Mouse (Mus musculus) C2C12 (cell line): Measurements from ENCODE around the gene Stbd1. TPM values are rescaled to one million over a fixed set of nuclear protein-coding genes. Genes with fewer than 3 reads are reported as not detected.

Experiments
- H3K27me3 ChIP-seq: one replicate; pipeline ENCODE4 v1.6.1; 2011; ENCODE audit not compliant: control insufficient read depth, insufficient read depth, insufficient read length
- H3K36me3 ChIP-seq: one replicate; pipeline ENCODE4 v1.6.1; 2011; ENCODE audit not compliant: control insufficient read depth, insufficient read depth
- H3K4me3 ChIP-seq: one replicate; pipeline ENCODE4 v1.5.1; 2011; ENCODE audit warnings: mild to moderate bottlenecking, control low read depth; ENCODE audit not compliant: poor library complexity, insufficient read depth, severe bottlenecking
- H3K79me2 ChIP-seq: one replicate; pipeline ENCODE4 v1.6.1; 2011; ENCODE audit not compliant: control insufficient read depth, insufficient read depth
- H3K79me3 ChIP-seq: one replicate; pipeline ENCODE4 v1.6.1; 2011; ENCODE audit warnings: low read depth, control low read depth
- H3ac ChIP-seq: one replicate; pipeline ENCODE3; 2011; ENCODE audit warnings: low read depth; ENCODE audit not compliant: control insufficient read depth, insufficient read length
- CEBPB ChIP-seq: IDR thresholded peaks from one replicate; pipeline ENCODE4 v1.6.1; 2011; ENCODE audit warnings: low read depth, mild to moderate bottlenecking, control low read depth, moderate library complexity
- CTCF ChIP-seq: IDR thresholded peaks from one replicate; pipeline ENCODE4 v1.5.1; 2011; ENCODE audit not compliant: control insufficient read depth, insufficient read depth, insufficient read length
- FOSL1 ChIP-seq: IDR thresholded peaks from one replicate; pipeline ENCODE4 v1.8.0; 2011; ENCODE audit warnings: mild to moderate bottlenecking, low read length; ENCODE audit not compliant: poor library complexity, insufficient read depth, severe bottlenecking
- MAX ChIP-seq: IDR thresholded peaks from one replicate; pipeline ENCODE4 v1.6.1; 2011; ENCODE audit warnings: mild to moderate bottlenecking, control low read depth
- MYOD1 ChIP-seq: IDR thresholded peaks from one replicate; pipeline ENCODE4 v1.6.1; 2011; ENCODE audit warnings: low read depth; ENCODE audit not compliant: control insufficient read depth, insufficient read length
- MYOG ChIP-seq: IDR thresholded peaks from one replicate; pipeline ENCODE4 v1.6.1; 2011; ENCODE audit not compliant: control insufficient read depth, insufficient read length; ENCODE audit errors: extremely low read depth
- USF1 ChIP-seq: IDR thresholded peaks from one replicate; pipeline ENCODE4 v1.6.1; 2011; ENCODE audit warnings: low read depth, mild to moderate bottlenecking, control low read depth, moderate library complexity
- polyA plus RNA-seq: library from polyadenylated mRNA; unstranded; fragments of >200 nt; fragmentation: generic; extraction: Trizol; gene quantifications from one replicate; pipeline ENCODE4 v1.2.1, GENCODE M21; 2012; ENCODE audit warnings: missing spikeins

Gene Stbd1
- polyA plus RNA-seq, 1 experiment = 50.6 TPM

- TF ChIP-seq FOSL1 (no peak), CTCF (no peak), USF1 (no peak), MYOG (no peak), MYOD1 (no peak), MAX (no peak), CEBPB (no peak)
- Histone ChIP-seq H3K36me3 (no peaks in the 10 kb centered on the region), H3K27me3 (no peaks in the 10 kb centered on the region), H3K79me2 (no peaks in the 10 kb centered on the region), H3K79me3 (no peaks in the 10 kb centered on the region), H3ac (no peak overlapping the region), H3K4me3 (no peak overlapping the region)
These were observed 38.0 kb downstream of the Stbd1 start for GRCm38 (mm10) chr5:92640861-92641260.

Other genes with a start within 250 kb of the Stbd1 start
- 13.4 TPM for gene Nup54, start 167.8 kb upstream of the Stbd1 start, polyA plus RNA-seq
- 23.6 TPM for gene Scarb2, start 96.2 kb upstream of the Stbd1 start, polyA plus RNA-seq
- not detected for gene Fam47e, start 48.0 kb upstream of the Stbd1 start, polyA plus RNA-seq
- gene Ccdc158, start 72.2 kb downstream of the Stbd1 start, polyA plus RNA-seq = not detected
- gene Shroom3, start 80.4 kb downstream of the Stbd1 start, polyA plus RNA-seq = 0.57 TPM